Mouse (Mus musculus): ENCODE results near the gene Zfp868. TPM values are rescaled to one million over a fixed set of nuclear protein-coding genes. Genes with fewer than 3 reads are reported as not detected.
"Not testable (repeated sequence)": the region's sequence is repeated elsewhere in the genome, so short reads cannot be mapped to it uniquely, and the experiment has no call there.

The Zfp868 gene
- 1 to 10 TPM; 8.2 to 8.6 TPM for total RNA-seq (2021)
- long read RNA-seq, experiment 1, partial matches to known transcripts = 0 of 8 reads
- long read RNA-seq, experiment 1, other reads (novel, unspliced or antisense) = 3 of 8 reads
- long read RNA-seq, experiment 2, transcript Zfp868-202 (5 exons, 2,259 nt) = major isoform, 8 of 8 reads
- long read RNA-seq, experiment 2, partial matches to known transcripts = 0 of 8 reads
- long read RNA-seq, experiment 2, other reads (novel, unspliced or antisense) = 0 of 8 reads

DNA sequence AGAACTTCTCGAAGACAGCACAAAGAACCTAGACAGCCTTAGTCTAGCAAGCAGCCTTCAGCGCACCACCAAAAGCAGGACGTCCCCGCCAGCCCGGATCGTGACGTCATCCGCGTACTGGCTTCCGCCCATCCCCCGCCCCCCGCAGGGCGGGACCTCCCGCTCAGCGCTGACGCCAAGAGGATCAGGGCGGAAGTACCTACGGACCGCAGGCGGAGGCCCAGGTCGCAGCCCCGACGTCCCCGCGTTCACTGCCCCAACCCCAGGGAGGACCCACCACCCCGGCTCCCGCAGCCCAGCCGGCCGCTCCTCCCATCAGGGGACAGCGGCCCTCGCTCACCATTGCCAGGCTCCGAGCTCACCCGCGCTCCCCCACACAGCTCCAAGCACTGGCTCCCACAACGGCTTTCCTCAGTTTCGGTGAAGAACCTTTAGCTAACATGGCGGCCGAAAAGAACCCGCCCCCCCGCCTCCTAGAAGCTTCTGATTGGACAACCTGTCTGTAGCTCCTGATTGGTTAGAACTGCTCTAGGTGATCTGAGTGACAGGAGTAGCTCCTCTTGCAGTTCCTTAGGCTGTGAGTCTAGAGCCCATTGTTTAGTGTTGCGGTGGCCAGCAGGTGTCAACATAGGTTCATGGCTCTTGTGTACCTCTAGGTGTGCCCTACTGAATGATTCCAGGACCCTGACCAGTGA is at the start of gene Zfp868:
Gene Zfp868 (minus strand): TSS at position 454 of the 695 bp plus-strand sequence.
- peak; percentile 99 to 100 for DNase-seq
- intact Hi-C loops (cut with DNase I) = loop anchor here (10.0 kb wide), 1 partner anchor 270 kb away; no protein-coding TSS in a partner anchor

DNA sequence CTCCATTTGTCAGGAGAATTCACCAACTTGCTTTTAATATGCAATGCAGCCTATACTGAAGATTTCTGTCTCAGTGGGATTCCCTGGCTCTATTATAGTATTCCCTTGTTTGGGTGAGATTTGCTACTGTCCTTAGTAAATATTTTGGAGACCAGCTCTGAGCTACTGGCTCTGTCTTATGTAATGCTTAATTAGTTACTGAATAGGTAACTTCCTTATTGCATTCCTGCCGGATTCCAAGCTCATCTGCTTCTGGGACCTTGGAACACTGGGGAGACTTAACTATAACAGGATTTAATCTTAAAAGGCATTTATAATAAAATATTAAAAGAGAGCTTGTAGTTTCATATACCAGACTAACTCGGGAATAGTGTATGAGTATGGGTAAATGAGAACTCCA is 39.7 kb upstream of the Zfp868 start:
- DNase-seq; intact Hi-C loops (cut with DNase I): not testable (repeated sequence)

DNA sequence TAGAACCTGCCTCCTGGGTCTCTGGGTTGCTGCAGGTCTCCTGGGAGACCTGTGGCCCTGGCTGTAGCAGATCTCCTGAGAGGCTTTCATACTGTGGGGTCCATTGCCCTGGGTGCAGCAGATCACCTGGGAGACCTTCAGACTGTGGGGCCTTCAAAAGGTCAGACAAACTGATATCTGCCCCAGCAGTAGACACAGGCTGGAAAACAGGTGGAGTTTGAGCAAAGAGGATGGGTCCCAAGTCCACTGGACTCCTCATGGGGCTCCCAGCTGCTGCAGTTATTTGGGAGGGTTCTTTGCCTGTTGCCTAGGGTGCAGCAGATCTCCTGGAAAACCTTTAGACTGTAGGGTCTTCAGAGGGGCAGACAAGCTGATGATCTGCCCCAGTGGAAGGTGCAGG is 35.9 kb upstream of the Zfp868 start:
- DNase-seq = no peak
- intact Hi-C loops (cut with DNase I) = no loop called here

DNA sequence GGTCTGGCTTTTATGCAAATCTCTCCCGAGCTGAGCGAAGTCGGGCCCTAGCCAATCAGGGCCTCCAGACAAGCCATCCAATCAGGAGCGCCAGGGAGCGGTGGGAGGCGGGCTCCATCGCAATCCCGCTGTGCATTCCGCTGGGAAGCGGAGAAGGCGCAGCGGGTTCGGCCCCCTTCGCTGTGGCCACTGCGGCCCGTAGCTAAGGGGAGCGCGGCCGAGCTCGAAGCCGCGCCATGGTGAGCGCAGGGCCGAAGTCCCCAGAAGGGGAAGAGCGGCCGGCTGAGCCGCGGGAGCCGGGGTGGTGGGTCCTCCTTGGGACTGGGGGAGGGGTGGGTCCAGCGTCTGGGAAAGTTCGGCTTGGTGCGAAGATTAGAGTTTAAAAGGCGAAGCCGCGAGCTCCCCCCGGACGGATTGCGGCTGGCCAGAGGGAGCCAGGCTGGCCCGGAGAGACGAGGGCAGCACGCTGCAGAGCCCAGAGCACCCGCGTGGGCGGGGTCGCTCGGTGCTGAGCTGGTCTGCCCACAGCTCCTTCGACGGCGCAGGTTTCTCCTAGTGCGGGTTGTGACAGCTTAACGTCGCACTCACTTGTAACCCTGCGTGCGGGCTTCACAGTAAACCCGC is 29.1 kb upstream of the Zfp868 start, which contains the start of gene Zfp964:
Gene Zfp964 (plus strand): TSS at position 122 of the 624 bp plus-strand sequence.
- intact Hi-C loops (cut with DNase I) = no loop called here

DNA sequence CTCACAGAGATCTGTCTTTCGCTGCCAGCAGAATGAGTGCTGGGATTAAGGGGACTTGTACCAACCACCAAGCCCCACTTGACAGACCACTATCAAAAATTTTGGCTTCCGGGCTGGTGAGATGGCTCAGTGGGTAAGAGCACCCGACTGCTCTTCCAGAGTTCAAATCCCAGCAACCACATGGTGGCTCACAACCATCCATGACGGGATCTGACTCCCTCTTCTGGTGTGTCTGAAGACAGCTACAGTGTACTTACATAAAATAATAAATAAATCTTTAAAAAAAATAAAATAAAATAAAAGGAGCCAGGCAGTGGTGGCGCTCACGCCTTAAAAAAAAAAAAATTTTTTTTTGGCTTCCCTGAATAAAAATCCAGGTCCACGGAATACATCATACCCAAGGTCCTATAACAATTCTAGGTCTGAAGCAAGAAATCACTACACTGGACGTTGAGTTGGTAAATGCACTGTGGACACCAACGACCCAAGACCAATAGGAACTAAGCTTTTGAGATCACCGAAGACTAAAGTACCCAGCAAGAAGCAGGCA is 28.5 kb upstream of the Zfp868 start:
- intact Hi-C loops (cut with DNase I) = no loop called here
- no peak for DNase-seq

More for the DNA sequence above, 29.1 kb upstream of the Zfp868 start, which contains the start of gene Zfp964:
- DNase-seq = peak; percentile 91 to 93

DNA sequence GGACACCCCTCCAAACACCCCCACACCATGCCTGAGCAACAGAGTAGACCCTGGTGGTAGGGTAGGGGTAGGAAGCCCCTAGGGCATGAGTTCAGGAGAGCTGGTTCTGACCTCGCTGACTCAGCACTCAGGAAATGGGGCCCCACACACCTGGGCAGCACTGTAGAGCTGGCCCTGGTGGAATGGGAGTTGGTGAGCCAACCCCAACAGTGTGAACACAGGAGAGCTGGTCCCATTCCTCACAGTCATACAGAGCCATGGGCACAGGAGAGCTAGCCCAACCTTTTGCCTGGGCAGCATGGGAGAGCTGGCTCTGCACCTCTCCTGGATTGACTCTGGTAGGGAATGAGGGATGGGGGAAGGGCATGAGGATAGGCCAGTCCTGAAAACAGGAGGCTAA is 7.3 kb downstream of the Zfp868 start:
- no peak for DNase-seq
- intact Hi-C loops (cut with DNase I) = no loop called here

DNA sequence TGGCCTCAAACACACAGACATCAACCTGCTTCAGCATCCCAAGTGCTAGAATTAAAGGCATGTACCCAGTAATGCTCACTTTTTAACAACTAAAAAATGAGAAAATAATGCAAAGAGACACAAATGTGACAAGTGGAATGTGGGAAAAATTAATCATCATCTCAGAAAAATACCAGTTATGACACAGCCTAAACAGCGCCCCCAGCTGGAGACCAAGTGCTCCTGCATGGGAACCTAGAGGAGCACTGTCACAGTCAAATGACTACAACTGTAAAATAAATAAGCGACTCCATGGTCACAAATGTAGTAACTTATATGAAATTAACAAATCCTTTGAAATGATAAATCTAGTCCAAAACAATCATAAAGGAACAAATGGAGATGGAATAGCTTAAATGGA is 10.7 kb downstream of the Zfp868 start:
- no peak for DNase-seq
- intact Hi-C loops (cut with DNase I) = no loop called here

DNA sequence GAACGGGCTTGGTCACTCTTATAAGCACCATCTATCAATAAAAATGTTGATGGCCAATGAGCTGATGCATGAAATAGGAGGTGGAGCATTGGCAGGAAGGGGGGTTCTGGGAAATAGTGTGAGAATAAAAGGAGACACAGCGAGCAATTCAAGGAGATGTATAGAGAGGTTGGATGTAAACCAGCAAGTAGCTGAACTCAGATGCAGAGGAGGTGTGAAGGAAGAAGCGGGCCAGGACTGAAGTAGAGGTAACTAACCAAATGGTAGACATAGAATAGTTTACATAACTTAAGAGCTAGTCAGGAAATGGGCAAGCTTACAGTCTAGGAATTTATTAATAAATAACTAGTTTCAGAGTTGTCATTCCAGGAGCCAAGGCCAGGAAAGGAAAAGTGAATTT is 27.8 kb downstream of the Zfp868 start:
- intact Hi-C loops (cut with DNase I); DNase-seq: not testable (repeated sequence)

DNA sequence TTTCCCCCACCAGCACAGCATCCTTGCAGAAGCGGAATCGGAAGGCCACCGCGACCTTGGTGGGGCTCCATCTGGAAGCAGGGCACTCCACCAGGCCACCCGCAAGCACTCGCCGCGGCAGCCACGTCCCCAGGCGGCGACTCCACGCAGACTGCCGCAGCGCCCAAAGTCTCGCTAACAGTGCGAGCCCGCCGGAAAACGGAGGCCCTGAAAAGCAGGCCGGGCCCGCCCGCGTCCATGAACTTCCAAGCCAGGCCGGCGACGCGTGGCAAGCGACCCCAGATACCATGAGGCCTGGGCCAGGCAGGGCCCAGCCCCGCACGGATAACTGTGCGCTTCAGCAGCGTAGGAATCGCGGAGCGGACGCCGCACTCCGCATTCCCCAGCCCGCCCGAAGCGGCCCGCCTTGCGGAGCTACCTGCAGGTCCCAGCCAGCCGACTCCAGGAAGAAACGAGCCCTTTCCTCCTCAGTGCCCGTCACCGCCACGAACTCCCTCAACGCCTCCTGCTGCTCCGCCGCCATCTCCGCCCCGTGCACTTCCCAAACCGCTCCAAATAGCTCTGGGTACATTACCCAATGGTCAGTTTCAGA is 40.6 kb downstream of the Zfp868 start:
- intact Hi-C loops (cut with DNase I) = no loop called here
- peak; percentile 25 to 39 for DNase-seq

DNA sequence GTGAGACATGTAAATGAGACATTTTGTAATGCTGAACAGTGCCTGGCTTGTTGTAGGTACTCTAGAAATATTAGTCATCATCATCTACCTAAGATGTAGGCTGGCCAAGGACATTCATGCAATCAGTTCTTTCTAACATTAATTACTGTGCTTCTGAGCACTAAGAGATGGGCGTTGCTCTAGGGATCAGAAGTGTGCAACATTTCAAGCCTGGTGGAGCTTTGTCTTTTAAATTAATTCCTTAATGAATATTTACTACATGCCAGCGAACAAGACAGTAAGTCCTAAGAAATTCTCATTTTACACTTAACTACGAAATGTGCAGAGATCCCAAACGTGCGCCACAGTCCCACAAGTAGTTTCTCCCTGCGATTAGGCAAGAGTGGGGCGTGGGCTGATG is 41.1 kb downstream of the Zfp868 start:
- DNase-seq = not testable (repeated sequence)

More for the DNA sequence above, 41.1 kb downstream of the Zfp868 start:
- intact Hi-C loops (cut with DNase I) = not testable (repeated sequence)

Other genes with a start within 250 kb of the Zfp868 start
- gene Gm9495, start 172.0 kb downstream of the Zfp868 start, total RNA-seq (2021) = under 1 TPM in 1 of 2 experiments, not detected in 1; 0.14 TPM
- not detected for gene Gm7697, start 102.6 kb downstream of the Zfp868 start, total RNA-seq (2021)
- gene Zfp964, start 28.9 kb upstream of the Zfp868 start, total RNA-seq (2021) = 1 to 10 TPM; 1.3 to 1.9 TPM
- 10 to 100 TPM; 12.7 to 13.5 TPM for gene Zfp869, start 85.2 kb upstream of the Zfp868 start, total RNA-seq (2021)
- 1 to 10 TPM; 3.3 to 3.9 TPM for gene Zfp963, start 124.4 kb upstream of the Zfp868 start, total RNA-seq (2021)
- gene Gm20422, start 149.3 kb upstream of the Zfp868 start, total RNA-seq (2021) = 1 to 10 TPM; 1.9 to 2.2 TPM
- 10 to 100 TPM; 17.8 to 19.3 TPM for gene Atp13a1, start 165.6 kb upstream of the Zfp868 start, total RNA-seq (2021)
- gene Zfp866, start 165.6 kb upstream of the Zfp868 start, total RNA-seq (2021) = 10 to 100 TPM; 19.5 to 19.8 TPM
- gene Gmip, start 183.1 kb upstream of the Zfp868 start, total RNA-seq (2021) = 1 to 10 TPM; 4.5 to 4.6 TPM
- gene Lpar2, start 196.9 kb upstream of the Zfp868 start, total RNA-seq (2021) = under 1 TPM; 0.45 to 0.59 TPM
- under 1 TPM in 1 of 2 experiments, not detected in 1; 0.41 TPM for gene Pbx4, start 206.9 kb upstream of the Zfp868 start, total RNA-seq (2021)